Mouse (Mus musculus): ENCODE results near the gene Fcamr. TPM values are rescaled to one million over a fixed set of nuclear protein-coding genes. Genes with fewer than 3 reads are reported as not detected.

Fcamr gene
- not detected in 2 replicates for polyA plus RNA-seq (2014; fragmentation: Nextera tagmentation; extraction: Ambion mirVana)

GRCm38 (mm10) chr1:130800602-130801001, at the start of gene Fcamr:
Gene Fcamr (plus strand): TSS chr1:130800902.
- Histone ChIP-seq H3K9ac (ENCODE audit: low read length) (no peak within 1 kb of the TSS), H3K4me1 (replicated peaks; ENCODE audit: control insufficient read depth, insufficient read depth, low read length) (no peaks in the 10 kb centered on the region), H3K27ac (ENCODE audit: low read depth, low read length) (no peak within 1 kb of the TSS), H3K27me3 (ENCODE audit: control insufficient read depth, insufficient read depth, low read length) (no peaks in the 10 kb centered on the region), H3K4me2 (ENCODE audit: low read depth, low read length, severe bottlenecking) (no peak within 1 kb of the TSS), H3K36me3 (ENCODE audit: control insufficient read depth, insufficient read depth, low read length) (no peaks in the 10 kb centered on the region), H3K9me3 (ENCODE audit: control insufficient read depth, low read length) (no peaks in the 10 kb centered on the region), H3K4me3 (ENCODE audit: low read depth, low read length) (no peak within 1 kb of the TSS)
- DNase-seq (ENCODE audit: low spot score) (no peak), ATAC-seq (replicated peaks; ENCODE audit: low FRiP score) (no peak)
- 88% methylated on average over 8 of the region's 8 CpGs for WGBS

DNA sequence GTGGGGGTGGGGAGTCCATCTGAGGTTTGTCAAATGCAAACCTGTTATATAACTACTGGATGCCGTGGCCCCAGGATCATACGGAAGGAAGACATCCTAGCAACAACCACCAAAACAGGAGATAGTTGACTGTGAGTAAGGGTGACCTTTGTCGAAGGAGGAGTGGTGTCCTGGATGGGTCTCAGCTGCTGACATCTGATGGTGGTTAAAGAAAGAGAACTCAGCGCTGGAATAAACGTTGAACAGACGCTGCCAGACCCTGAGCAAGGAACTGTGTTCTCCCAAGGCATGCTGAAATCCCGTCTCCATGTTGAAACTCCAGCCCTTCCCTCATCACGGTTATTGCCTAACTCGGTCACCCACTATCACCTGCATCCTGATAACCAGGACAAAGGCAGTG, 41.0 kb upstream of the Fcamr start:
- Histone ChIP-seq H3K4me1 (replicated peaks; ENCODE audit: control insufficient read depth, insufficient read depth, low read length) (no peaks in the 10 kb centered on the region), H3K9ac (ENCODE audit: low read length) (no peak overlapping the region), H3K4me3 (ENCODE audit: low read depth, low read length) (no peak overlapping the region), H3K27me3 (ENCODE audit: control insufficient read depth, insufficient read depth, low read length) (no peaks in the 10 kb centered on the region), H3K9me3 (ENCODE audit: control insufficient read depth, low read length) (no peaks in the 10 kb centered on the region), H3K27ac (ENCODE audit: low read depth, low read length) (no peak overlapping the region), H3K4me2 (ENCODE audit: low read depth, low read length, severe bottlenecking) (no peak overlapping the region), H3K36me3 (ENCODE audit: control insufficient read depth, insufficient read depth, low read length) (no peaks in the 10 kb centered on the region)
- no peak for DNase-seq (ENCODE audit: low spot score)
- ATAC-seq (replicated peaks; ENCODE audit: low FRiP score), result no peak
- WGBS, result 86% methylated on average over 9 of the region's 9 CpGs

DNA sequence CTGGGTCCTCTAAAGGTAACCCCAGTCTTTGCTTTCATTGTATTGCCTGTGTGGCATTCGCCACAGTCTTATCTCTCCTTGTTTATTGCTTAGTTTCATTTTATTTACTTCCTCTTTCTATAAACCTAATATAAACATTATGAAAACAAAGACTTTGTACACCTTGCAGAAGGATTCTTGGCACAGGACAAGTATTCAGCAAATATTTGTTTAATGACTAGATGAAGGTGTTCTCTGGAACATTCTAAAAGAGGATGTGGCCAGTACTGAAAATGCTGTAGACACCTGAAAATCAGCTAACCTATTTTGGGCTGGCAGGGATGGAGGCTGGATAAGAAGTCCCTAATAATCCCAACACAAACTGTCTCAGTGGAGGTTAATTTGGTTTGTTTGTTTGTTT, 39.1 kb upstream of the Fcamr start:
- ATAC-seq (replicated peaks; ENCODE audit: low FRiP score) (no peak), DNase-seq (ENCODE audit: low spot score) (no peak)
- 87% methylated on average over 1 of the region's 1 CpGs for WGBS
- H3K27ac ChIP-seq (ENCODE audit: low read depth, low read length), result no peak overlapping the region
- H3K4me2 ChIP-seq (ENCODE audit: low read depth, low read length, severe bottlenecking), result no peak overlapping the region
- H3K4me1 ChIP-seq (replicated peaks; ENCODE audit: control insufficient read depth, insufficient read depth, low read length), result no peaks in the 10 kb centered on the region
- no peaks in the 10 kb centered on the region for H3K9me3 ChIP-seq (ENCODE audit: control insufficient read depth, low read length)
- no peak overlapping the region for H3K4me3 ChIP-seq (ENCODE audit: low read depth, low read length)
- no peak overlapping the region for H3K9ac ChIP-seq (ENCODE audit: low read length)
- H3K27me3 ChIP-seq (ENCODE audit: control insufficient read depth, insufficient read depth, low read length), result no peaks in the 10 kb centered on the region
- H3K36me3 ChIP-seq (ENCODE audit: control insufficient read depth, insufficient read depth, low read length), result no peaks in the 10 kb centered on the region

- Histone ChIP-seq H3K36me3 (ENCODE audit: control insufficient read depth, insufficient read depth, low read length) (no peaks in the 10 kb centered on the region), H3K4me2 (ENCODE audit: low read depth, low read length, severe bottlenecking) (no peak overlapping the region), H3K27me3 (ENCODE audit: control insufficient read depth, insufficient read depth, low read length) (no peaks in the 10 kb centered on the region), H3K9me3 (ENCODE audit: control insufficient read depth, low read length) (no peaks in the 10 kb centered on the region), H3K4me1 (replicated peaks; ENCODE audit: control insufficient read depth, insufficient read depth, low read length) (no peaks in the 10 kb centered on the region), H3K4me3 (ENCODE audit: low read depth, low read length) (no peak overlapping the region), H3K27ac (ENCODE audit: low read depth, low read length) (no peak overlapping the region), H3K9ac (ENCODE audit: low read length) (no peak overlapping the region)
- WGBS, result 90% methylated on average over 3 of the region's 3 CpGs
- DNase-seq (ENCODE audit: low spot score) (no peak), ATAC-seq (replicated peaks; ENCODE audit: low FRiP score) (no peak)
These were observed 38.5 kb upstream of the Fcamr start for GRCm38 (mm10) chr1:130762045-130762760.

DNA sequence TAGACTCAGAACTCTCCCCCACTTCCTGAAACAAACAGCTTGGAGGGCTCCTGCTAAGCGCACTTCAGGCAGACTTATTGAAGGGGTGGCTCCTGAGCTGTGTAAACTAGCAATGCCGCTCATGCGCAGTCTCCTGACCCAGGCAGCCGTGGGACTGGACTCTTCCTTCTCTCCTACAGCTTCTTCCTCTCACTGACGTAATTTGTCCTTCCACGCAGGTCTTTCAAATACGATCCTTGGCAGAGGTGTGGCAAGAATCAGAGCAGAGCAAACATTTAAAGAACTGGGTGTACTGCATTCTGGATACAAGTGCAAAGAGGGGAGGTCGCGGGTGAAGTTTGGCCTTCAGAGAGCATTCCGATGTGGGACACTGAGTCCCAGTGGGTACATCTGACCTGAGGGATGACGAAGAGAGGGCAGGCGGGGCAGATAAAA, 36.7 kb upstream of the Fcamr start:
- Histone ChIP-seq H3K4me2 (ENCODE audit: low read depth, low read length, severe bottlenecking) (no peak overlapping the region), H3K36me3 (ENCODE audit: control insufficient read depth, insufficient read depth, low read length) (no peaks in the 10 kb centered on the region), H3K27me3 (ENCODE audit: control insufficient read depth, insufficient read depth, low read length) (no peaks in the 10 kb centered on the region), H3K4me3 (ENCODE audit: low read depth, low read length) (no peak overlapping the region), H3K27ac (ENCODE audit: low read depth, low read length) (no peak overlapping the region), H3K4me1 (replicated peaks; ENCODE audit: control insufficient read depth, insufficient read depth, low read length) (no peaks in the 10 kb centered on the region), H3K9me3 (ENCODE audit: control insufficient read depth, low read length) (no peaks in the 10 kb centered on the region), H3K9ac (ENCODE audit: low read length) (no peak overlapping the region)
- ATAC-seq (replicated peaks; ENCODE audit: low FRiP score), result no peak
- whole genome bisulfite sequencing, result 90% methylated on average over 12 of the region's 12 CpGs
- DNase-seq (ENCODE audit: low spot score), result no peak

DNA sequence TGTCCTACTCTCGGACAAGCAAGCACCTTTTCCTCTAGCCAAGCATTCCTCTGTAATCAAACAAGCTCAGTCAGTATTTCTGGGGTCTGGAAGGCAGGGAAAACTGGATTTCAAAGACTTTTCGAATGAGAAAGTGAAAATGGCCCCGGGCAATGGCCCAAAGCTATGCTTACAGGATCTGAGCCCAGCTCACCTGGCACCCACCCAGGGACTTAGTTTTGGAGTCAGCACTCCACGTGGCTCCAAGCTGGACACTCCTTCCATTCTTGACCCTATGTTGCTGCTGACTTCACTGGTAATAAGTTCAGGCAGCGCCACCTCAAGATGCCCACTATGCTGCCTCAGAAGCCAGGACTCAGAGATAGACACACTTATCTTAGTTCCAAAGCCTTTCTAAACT, 33.6 kb upstream of the Fcamr start:
- Histone ChIP-seq H3K4me1 (replicated peaks; ENCODE audit: control insufficient read depth, insufficient read depth, low read length) (no peaks in the 10 kb centered on the region), H3K36me3 (ENCODE audit: control insufficient read depth, insufficient read depth, low read length) (no peaks in the 10 kb centered on the region), H3K4me2 (ENCODE audit: low read depth, low read length, severe bottlenecking) (no peak overlapping the region), H3K27me3 (ENCODE audit: control insufficient read depth, insufficient read depth, low read length) (no peaks in the 10 kb centered on the region), H3K4me3 (ENCODE audit: low read depth, low read length) (no peak overlapping the region), H3K9me3 (ENCODE audit: control insufficient read depth, low read length) (no peaks in the 10 kb centered on the region), H3K9ac (ENCODE audit: low read length) (no peak overlapping the region), H3K27ac (ENCODE audit: low read depth, low read length) (no peak overlapping the region)
- no peak for ATAC-seq (replicated peaks; ENCODE audit: low FRiP score)
- 84% methylated on average over 5 of the region's 5 CpGs for WGBS
- DNase-seq (ENCODE audit: low spot score), result no peak

- H3K36me3 ChIP-seq (ENCODE audit: control insufficient read depth, insufficient read depth, low read length), result no peaks in the 10 kb centered on the region
- H3K9ac ChIP-seq (ENCODE audit: low read length), result no peak overlapping the region
- WGBS, result 81% methylated on average over 2 of the region's 2 CpGs
- H3K27me3 ChIP-seq (ENCODE audit: control insufficient read depth, insufficient read depth, low read length), result no peaks in the 10 kb centered on the region
- H3K4me2 ChIP-seq (ENCODE audit: low read depth, low read length, severe bottlenecking), result no peak overlapping the region
- H3K27ac ChIP-seq (ENCODE audit: low read depth, low read length), result no peak overlapping the region
- H3K9me3 ChIP-seq (ENCODE audit: control insufficient read depth, low read length), result no peaks in the 10 kb centered on the region
- H3K4me3 ChIP-seq (ENCODE audit: low read depth, low read length), result no peak overlapping the region
- no peaks in the 10 kb centered on the region for H3K4me1 ChIP-seq (replicated peaks; ENCODE audit: control insufficient read depth, insufficient read depth, low read length)
- no peak for ATAC-seq (replicated peaks; ENCODE audit: low FRiP score)
- no peak for DNase-seq (ENCODE audit: low spot score)
These were observed 30.8 kb upstream of the Fcamr start for GRCm38 (mm10) chr1:130769925-130770324.

DNA sequence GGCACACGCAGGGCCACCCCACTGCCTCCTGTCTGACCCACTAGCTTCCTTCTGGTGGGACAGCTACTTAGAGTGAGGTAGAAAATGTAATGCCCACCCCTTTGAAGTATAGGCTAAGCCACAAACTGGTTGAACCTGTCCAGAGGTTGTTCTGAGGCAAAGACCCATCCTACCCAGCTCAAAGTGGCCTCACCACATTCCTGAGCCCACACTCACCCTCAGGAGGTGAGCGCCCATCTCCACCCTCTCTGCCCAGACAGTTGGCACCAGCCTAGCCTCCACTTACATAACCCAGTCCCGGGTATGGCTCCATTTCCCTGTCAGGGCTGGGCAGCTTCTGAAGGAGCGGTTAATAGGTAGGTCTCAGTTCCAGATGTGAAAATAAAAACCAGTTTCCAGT, 30.2 kb upstream of the Fcamr start:
- no peak for ATAC-seq (replicated peaks; ENCODE audit: low FRiP score)
- Histone ChIP-seq H3K27ac (ENCODE audit: low read depth, low read length) (no peak overlapping the region), H3K4me3 (ENCODE audit: low read depth, low read length) (no peak overlapping the region), H3K4me1 (replicated peaks; ENCODE audit: control insufficient read depth, insufficient read depth, low read length) (no peaks in the 10 kb centered on the region), H3K9me3 (ENCODE audit: control insufficient read depth, low read length) (no peaks in the 10 kb centered on the region), H3K27me3 (ENCODE audit: control insufficient read depth, insufficient read depth, low read length) (no peaks in the 10 kb centered on the region), H3K4me2 (ENCODE audit: low read depth, low read length, severe bottlenecking) (no peak overlapping the region), H3K36me3 (ENCODE audit: control insufficient read depth, insufficient read depth, low read length) (no peaks in the 10 kb centered on the region), H3K9ac (ENCODE audit: low read length) (no peak overlapping the region)
- 82% methylated on average over 4 of the region's 4 CpGs for WGBS
- DNase-seq (ENCODE audit: low spot score), result no peak

- no peak overlapping the region for H3K4me2 ChIP-seq (ENCODE audit: low read depth, low read length, severe bottlenecking)
- H3K9ac ChIP-seq (ENCODE audit: low read length), result no peak overlapping the region
- no peaks in the 10 kb centered on the region for H3K36me3 ChIP-seq (ENCODE audit: control insufficient read depth, insufficient read depth, low read length)
- no peaks in the 10 kb centered on the region for H3K27me3 ChIP-seq (ENCODE audit: control insufficient read depth, insufficient read depth, low read length)
- DNase-seq (ENCODE audit: low spot score) (no peak), ATAC-seq (replicated peaks; ENCODE audit: low FRiP score) (no peak)
- no peak overlapping the region for H3K27ac ChIP-seq (ENCODE audit: low read depth, low read length)
- H3K9me3 ChIP-seq (ENCODE audit: control insufficient read depth, low read length), result no peaks in the 10 kb centered on the region
- H3K4me3 ChIP-seq (ENCODE audit: low read depth, low read length), result no peak overlapping the region
- 81% methylated on average over 3 of the region's 3 CpGs for WGBS
- H3K4me1 ChIP-seq (replicated peaks; ENCODE audit: control insufficient read depth, insufficient read depth, low read length), result no peaks in the 10 kb centered on the region
These were observed 29.7 kb upstream of the Fcamr start for GRCm38 (mm10) chr1:130770981-130771494.
